ENCODE assay signal across 8 mouse cellular contexts in genomic region chr5:134440098-134440497, GRCm38 (mm10). TPM values are rescaled to one million over a fixed set of nuclear protein-coding genes. Genes with fewer than 3 reads are reported as not detected.
DNase-seq lines count a peak whose midpoint lies in the region; ATAC-seq and TF ChIP-seq lines count a peak whose summit lies in the region.

No protein-coding gene starts in this region.

- H3K9ac ChIP-seq in hindbrain, embryonic 15.5 days: no peak overlapping the region
- H3K9ac ChIP-seq in hindbrain, embryonic 12.5 days: no peak overlapping the region
- 0 out of 2 replicates have a peak overlapping the region, but pooled peaks have one; percentile 39 for H3K9ac ChIP-seq in heart, embryonic 16.5 days (ENCODE audit: low read length)
- H3K9ac ChIP-seq in lung, embryonic 16.5 days (ENCODE audit: low read length): no peak overlapping the region

- H3K27ac ChIP-seq in hindbrain, embryonic 15.5 days (replicated peaks): peak overlapping the region; percentile 32; the same call in 1 of the 2 replicates
- H3K27ac ChIP-seq in hindbrain, embryonic 12.5 days: no peak overlapping the region
- H3K27ac ChIP-seq in heart, embryonic 16.5 days (ENCODE audit: low read length): peak overlapping the region; percentile 72
- H3K27ac ChIP-seq in lung, embryonic 16.5 days (ENCODE audit: low read length): peak overlapping the region; percentile 18
- H3K27ac ChIP-seq in forebrain, embryonic 10.5 days: no peak overlapping the region
- H3K27ac ChIP-seq in thymus, adult 2 months (ENCODE audit: control insufficient read depth, insufficient read depth, low read length): no peak overlapping the region

- peak; percentile 94 for DNase-seq in adrenal gland, adult 2 months
- no peak for DNase-seq in forebrain, embryonic 10.5 days (ENCODE audit: extremely low spot score, low spot score)
- no peak for DNase-seq in thymus, adult 2 months
- DNase-seq in layer of hippocampus, postnatal 36 days: no peak

- H3K4me2 ChIP-seq in hindbrain, embryonic 15.5 days: no peak overlapping the region
- H3K4me2 ChIP-seq in hindbrain, embryonic 12.5 days (replicated peaks): no peak overlapping the region
- peak overlapping the region; percentile 28 for H3K4me2 ChIP-seq in heart, embryonic 16.5 days (ENCODE audit: low read depth, low read length)
- H3K4me2 ChIP-seq in lung, embryonic 16.5 days (ENCODE audit: low read depth, low read length): no peak overlapping the region

- TF ChIP-seq CTCF in thymus, adult 2 months (IDR thresholded peaks at IDR 0.05; ENCODE audit: borderline replicate concordance, control insufficient read depth, extremely low read depth, insufficient read depth, low read length, poor library complexity): no peak

- 76% methylated on average over 12 of the region's 12 CpGs for WGBS in hindbrain, embryonic 15.5 days
- WGBS in hindbrain, embryonic 12.5 days: 87% methylated on average over 12 of the region's 12 CpGs
- WGBS in heart, embryonic 16.5 days: 34% methylated on average over 12 of the region's 12 CpGs
- 53% methylated on average over 12 of the region's 12 CpGs for WGBS in lung, embryonic 16.5 days
- WGBS in forebrain, embryonic 10.5 days: 95% methylated on average over 12 of the region's 12 CpGs
- 94% methylated on average over 12 of the region's 12 CpGs for WGBS in thymus, adult 2 months

- peaks cover 40% of the 10 kb centered on the region for H3K4me1 ChIP-seq in hindbrain, embryonic 15.5 days (replicated peaks)
- peaks cover 26% of the 10 kb centered on the region for H3K4me1 ChIP-seq in hindbrain, embryonic 12.5 days
- H3K4me1 ChIP-seq in heart, embryonic 16.5 days (ENCODE audit: control insufficient read depth, insufficient read depth, low read length): peaks cover 65% of the 10 kb centered on the region
- peaks cover 43% of the 10 kb centered on the region for H3K4me1 ChIP-seq in lung, embryonic 16.5 days (replicated peaks; ENCODE audit: control insufficient read depth, insufficient read depth, low read length)
- H3K4me1 ChIP-seq in forebrain, embryonic 10.5 days: peaks cover 25% of the 10 kb centered on the region
- H3K4me1 ChIP-seq in thymus, adult 2 months (replicated peaks; ENCODE audit: control insufficient read depth, insufficient read depth, low read length): peaks cover 50% of the 10 kb centered on the region

- no peaks in the 10 kb centered on the region for H3K36me3 ChIP-seq in hindbrain, embryonic 15.5 days
- peaks cover 43% of the 10 kb centered on the region for H3K36me3 ChIP-seq in hindbrain, embryonic 12.5 days
- H3K36me3 ChIP-seq in heart, embryonic 16.5 days (ENCODE audit: control insufficient read depth, insufficient read depth): 0 out of 2 replicates have a peak, but pooled peaks cover 4% of the 10 kb centered on the region
- no peaks in the 10 kb centered on the region for H3K36me3 ChIP-seq in lung, embryonic 16.5 days (ENCODE audit: control insufficient read depth, insufficient read depth, low read length)
- peaks cover 96% of the 10 kb centered on the region for H3K36me3 ChIP-seq in forebrain, embryonic 10.5 days (replicated peaks)
- H3K36me3 ChIP-seq in thymus, adult 2 months (ENCODE audit: control insufficient read depth, insufficient read depth, low read length): no peaks in the 10 kb centered on the region

- no peak for TF ChIP-seq POLR2A in thymus, adult 2 months (IDR thresholded peaks at IDR 0.05; ENCODE audit: control insufficient read depth, extremely low read depth, insufficient read depth, low read length, poor library complexity)

- no peak for ATAC-seq in hindbrain, embryonic 15.5 days (ENCODE audit: low FRiP score, low read depth)
- no peak for ATAC-seq in hindbrain, embryonic 12.5 days (ENCODE audit: low FRiP score)
- ATAC-seq in heart, embryonic 16.5 days (replicated peaks; ENCODE audit: extremely low read depth, insufficient read depth, low FRiP score): peak; percentile 37; the same call in 1 of the 2 replicates
- peak; percentile 56 for ATAC-seq in lung, embryonic 16.5 days (ENCODE audit: low read depth)

- H3K27me3 ChIP-seq in hindbrain, embryonic 15.5 days: no peaks in the 10 kb centered on the region
- H3K27me3 ChIP-seq in hindbrain, embryonic 12.5 days: no peaks in the 10 kb centered on the region
- H3K27me3 ChIP-seq in heart, embryonic 16.5 days (ENCODE audit: control insufficient read depth, insufficient read depth, low read length): no peaks in the 10 kb centered on the region
- H3K27me3 ChIP-seq in lung, embryonic 16.5 days (ENCODE audit: control insufficient read depth, insufficient read depth, low read depth, low read length): no peaks in the 10 kb centered on the region
- no peaks in the 10 kb centered on the region for H3K27me3 ChIP-seq in forebrain, embryonic 10.5 days (ENCODE audit: poor library complexity, severe bottlenecking)
- H3K27me3 ChIP-seq in thymus, adult 2 months (ENCODE audit: control insufficient read depth, insufficient read depth, low read length): no peaks in the 10 kb centered on the region

- H3K9me3 ChIP-seq in hindbrain, embryonic 15.5 days: no peaks in the 10 kb centered on the region
- H3K9me3 ChIP-seq in hindbrain, embryonic 12.5 days (replicated peaks): peaks cover 15% of the 10 kb centered on the region; the same call in 1 of the 2 replicates
- H3K9me3 ChIP-seq in heart, embryonic 16.5 days (replicated peaks; ENCODE audit: control insufficient read depth, low read length): 0 out of 2 replicates have a peak, but pooled peaks cover 3% of the 10 kb centered on the region
- 0 out of 2 replicates have a peak, but pooled peaks cover 4% of the 10 kb centered on the region for H3K9me3 ChIP-seq in lung, embryonic 16.5 days (ENCODE audit: control insufficient read depth, low read length)
- H3K9me3 ChIP-seq in forebrain, embryonic 10.5 days: peaks cover 50% of the 10 kb centered on the region

- H3K4me3 ChIP-seq in hindbrain, embryonic 15.5 days: no peak overlapping the region
- H3K4me3 ChIP-seq in hindbrain, embryonic 12.5 days: no peak overlapping the region
- H3K4me3 ChIP-seq in heart, embryonic 16.5 days (ENCODE audit: low read length): no peak overlapping the region
- no peak overlapping the region for H3K4me3 ChIP-seq in lung, embryonic 16.5 days (ENCODE audit: low read length)
- no peak overlapping the region for H3K4me3 ChIP-seq in forebrain, embryonic 10.5 days
- H3K4me3 ChIP-seq in thymus, adult 2 months (ENCODE audit: control insufficient read depth, insufficient read depth, low read length): no peak overlapping the region

RNA-seq across cellular contexts. Expression of gene Gtf2ird1, which starts 16.4 kb away (rescaled TPM):
- 69.0 and 73.7 TPM in 2 replicates for polyA plus RNA-seq in hindbrain, embryonic 15.5 days (2015; fragmentation: Nextera tagmentation; extraction: Ambion mirVana)
- 95.9 and 99.9 TPM in 2 replicates for polyA plus RNA-seq in hindbrain, embryonic 12.5 days (2016; fragmentation: Nextera tagmentation; extraction: Ambion mirVana)
- total RNA-seq in adrenal gland, adult 2 months (2021): 10 to 100 TPM; 51.6 to 66.0 TPM
- polyA plus RNA-seq in adrenal gland, adult 2 months (2012; rRNA removed): 21.2 and 21.3 TPM in 2 replicates
- 48.2 and 50.7 TPM in 2 replicates for polyA plus RNA-seq in heart, embryonic 16.5 days (2015; fragmentation: Nextera tagmentation; extraction: Ambion mirVana)
- 58.8 and 67.5 TPM in 2 replicates for polyA plus RNA-seq in lung, embryonic 16.5 days (2015; fragmentation: Nextera tagmentation; extraction: Ambion mirVana)
- polyA plus RNA-seq in forebrain, embryonic 10.5 days (2016; fragmentation: Nextera tagmentation; extraction: Ambion mirVana): 92.6 and 98.9 TPM in 2 replicates
- 75.6 and 83.9 TPM in 2 replicates for polyA plus RNA-seq in thymus, adult 2 months (2012; rRNA removed)
- total RNA-seq in layer of hippocampus, postnatal 36 days (2021): 10 to 100 TPM; 28.4 to 31.3 TPM

Comparison
In these comparisons a context has a peak if more than half of its experiments do, and no peak if none do; other contexts are left out.
1. H3K27ac ChIP-seq: peak in hindbrain, embryonic 15.5 days (single experiment), heart, embryonic 16.5 days (single experiment) and lung, embryonic 16.5 days (single experiment); none in hindbrain, embryonic 12.5 days (single experiment), forebrain, embryonic 10.5 days (single experiment) and thymus, adult 2 months (single experiment).
2. ATAC-seq: peak in heart, embryonic 16.5 days (single experiment) and lung, embryonic 16.5 days (single experiment); none in hindbrain, embryonic 15.5 days (single experiment) and hindbrain, embryonic 12.5 days (single experiment).